8 mouse cellular contexts compared by ENCODE assay signal in genomic region chr17:5976221-5977055, GRCm38 (mm10). TPM values are rescaled to one million over a fixed set of nuclear protein-coding genes. Genes with fewer than 3 reads are reported as not detected.
DNase-seq lines count a peak whose midpoint lies in the region; ATAC-seq and TF ChIP-seq lines count a peak whose summit lies in the region.

No protein-coding gene starts in this region.

- H3K4me1 ChIP-seq in embryonic facial prominence, embryonic 14.5 days (ENCODE audit: control insufficient read depth, insufficient read depth, low read length) = peaks cover 33% of the 10 kb centered on the region
- peaks cover 24% of the 10 kb centered on the region for H3K4me1 ChIP-seq in limb, embryonic 10.5 days

- peak overlapping the region; percentile 44 for H3K4me2 ChIP-seq in embryonic facial prominence, embryonic 14.5 days (ENCODE audit: low read depth, low read length)
- peak overlapping the region; percentile 88 for H3K4me2 ChIP-seq in myocyte (ENCODE audit: low read depth)

- peak; percentile 61; the same call in 1 of the 2 replicates for ATAC-seq in embryonic facial prominence, embryonic 14.5 days (ENCODE audit: low read depth)

- peak; percentile 46 for TF ChIP-seq POLR2A in myocyte (IDR thresholded peaks at IDR 0.05; ENCODE audit: insufficient read length, low read depth)

- H3K4me3 ChIP-seq in embryonic facial prominence, embryonic 14.5 days (ENCODE audit: low read depth, low read length) = no peak overlapping the region
- H3K4me3 ChIP-seq in limb, embryonic 10.5 days = no peak overlapping the region
- peak overlapping the region; percentile 41 for H3K4me3 ChIP-seq in myocyte

- intact Hi-C loops in gastrocnemius, postnatal 14 days (cut with DNase I; ENCODE audit: low total_unique reads) = no loop called here

- H3K9ac ChIP-seq in embryonic facial prominence, embryonic 14.5 days (ENCODE audit: low read depth, low read length) = 0 out of 2 replicates have a peak overlapping the region, but pooled peaks have one; percentile 30

- H3K79me2 ChIP-seq in myocyte (ENCODE audit: control insufficient read depth, insufficient read depth) = peaks cover 40% of the 10 kb centered on the region

- peak overlapping the region; percentile 32 for H3ac ChIP-seq in myocyte (ENCODE audit: control insufficient read depth, insufficient read length)

- H3K9me3 ChIP-seq in embryonic facial prominence, embryonic 14.5 days (ENCODE audit: control insufficient read depth, low read length) = no peaks in the 10 kb centered on the region
- H3K9me3 ChIP-seq in limb, embryonic 10.5 days (replicated peaks) = no peaks in the 10 kb centered on the region

- no peaks in the 10 kb centered on the region for H3K27me3 ChIP-seq in embryonic facial prominence, embryonic 14.5 days (replicated peaks; ENCODE audit: control insufficient read depth, insufficient read depth, low read length)
- H3K27me3 ChIP-seq in limb, embryonic 10.5 days (ENCODE audit: low read depth, poor library complexity, severe bottlenecking) = no peaks in the 10 kb centered on the region
- no peaks in the 10 kb centered on the region for H3K27me3 ChIP-seq in myocyte (ENCODE audit: control insufficient read depth, insufficient read depth, insufficient read length)

- peak overlapping the region; percentile 74 for H3K27ac ChIP-seq in embryonic facial prominence, embryonic 14.5 days (replicated peaks; ENCODE audit: low read depth, low read length)
- H3K27ac ChIP-seq in limb, embryonic 10.5 days = peak overlapping the region; percentile 26; the same call in 1 of the 2 replicates

- peak; percentile 74 to 81 for DNase-seq in heart, adult 18-20 months
- DNase-seq in heart, adult 8-10 months (ENCODE audit: low spot score) = no peak
- DNase-seq in B cell, adult 2 months = peak; percentile 16 to 27
- DNase-seq in embryonic facial prominence, embryonic 14.5 days (ENCODE audit: low spot score) = peak; percentile 86
- no peak for DNase-seq in limb, embryonic 10.5 days (ENCODE audit: low spot score)
- no peak for DNase-seq in adrenal gland, adult 8-10 months
- no peak for DNase-seq in gastrocnemius, postnatal 14 days

- WGBS in embryonic facial prominence, embryonic 14.5 days = 54% methylated on average over 20 of the region's 20 CpGs
- WGBS in limb, embryonic 10.5 days = 79% methylated on average over 20 of the region's 20 CpGs

- no peaks in the 10 kb centered on the region for H3K36me3 ChIP-seq in embryonic facial prominence, embryonic 14.5 days (ENCODE audit: control insufficient read depth, insufficient read depth, low read length)
- no peaks in the 10 kb centered on the region for H3K36me3 ChIP-seq in limb, embryonic 10.5 days
- H3K36me3 ChIP-seq in myocyte (ENCODE audit: control insufficient read depth, insufficient read depth) = no peaks in the 10 kb centered on the region

TF ChIP-seq in myocyte, 11 proteins besides CTCF, POLR2A, EP300 and RAD21:
- TF ChIP-seq POLR2AphosphoS2 (IDR thresholded peaks at IDR 0.05; ENCODE audit: insufficient read length, low read depth) (peak; percentile 54), TCF12 (IDR thresholded peaks at IDR 0.05; ENCODE audit: insufficient read depth, poor library complexity, severe bottlenecking) (no peak), MYOD1 (IDR thresholded peaks at IDR 0.05; ENCODE audit: control insufficient read depth in 1 of 3, insufficient read length in 2 of 3, low read depth in 2 of 3) (no peak)

RNA-seq across cellular contexts. Expression of gene Synj2, which starts 35.4 kb away (rescaled TPM):
- total RNA-seq in heart, adult 18-20 months (2021) = 10 to 100 TPM; 45.2 to 58.1 TPM
- 10 to 100 TPM; 59.2 to 67.8 (median 64.1) TPM for total RNA-seq in heart, adult 8-10 months (2022)
- polyA plus RNA-seq in embryonic facial prominence, embryonic 14.5 days (2014; fragmentation: Nextera tagmentation; extraction: Ambion mirVana) = 4.3 and 4.7 TPM in 2 replicates
- polyA plus RNA-seq in limb, embryonic 10.5 days (2016; fragmentation: Nextera tagmentation; extraction: Ambion mirVana) = 0.75 and 1.1 TPM in 2 replicates
- 32.1 TPM for polyA plus RNA-seq in myocyte (2012; fragmentation: generic; extraction: Trizol)
- 10 to 100 TPM in 3 of 4 experiments, 1 to 10 TPM in 1; 9.7 to 37.0 (median 23.9) TPM for total RNA-seq in adrenal gland, adult 8-10 months (2022)
- 10 to 100 TPM; 28.9 to 44.4 TPM for total RNA-seq in gastrocnemius, postnatal 14 days (2021)

Comparison
In these comparisons a context has a peak if more than half of its experiments do, and no peak if none do; other contexts are left out.
1. DNase-seq: peak in heart, adult 18-20 months (2 of 2), B cell, adult 2 months (2 of 2) and embryonic facial prominence, embryonic 14.5 days (single experiment); none in heart, adult 8-10 months (single experiment), limb, embryonic 10.5 days (single experiment), adrenal gland, adult 8-10 months (single experiment) and gastrocnemius, postnatal 14 days (single experiment).